Comparison of ENCODE assay signal across 8 mouse cellular contexts in the genomic region with DNA sequence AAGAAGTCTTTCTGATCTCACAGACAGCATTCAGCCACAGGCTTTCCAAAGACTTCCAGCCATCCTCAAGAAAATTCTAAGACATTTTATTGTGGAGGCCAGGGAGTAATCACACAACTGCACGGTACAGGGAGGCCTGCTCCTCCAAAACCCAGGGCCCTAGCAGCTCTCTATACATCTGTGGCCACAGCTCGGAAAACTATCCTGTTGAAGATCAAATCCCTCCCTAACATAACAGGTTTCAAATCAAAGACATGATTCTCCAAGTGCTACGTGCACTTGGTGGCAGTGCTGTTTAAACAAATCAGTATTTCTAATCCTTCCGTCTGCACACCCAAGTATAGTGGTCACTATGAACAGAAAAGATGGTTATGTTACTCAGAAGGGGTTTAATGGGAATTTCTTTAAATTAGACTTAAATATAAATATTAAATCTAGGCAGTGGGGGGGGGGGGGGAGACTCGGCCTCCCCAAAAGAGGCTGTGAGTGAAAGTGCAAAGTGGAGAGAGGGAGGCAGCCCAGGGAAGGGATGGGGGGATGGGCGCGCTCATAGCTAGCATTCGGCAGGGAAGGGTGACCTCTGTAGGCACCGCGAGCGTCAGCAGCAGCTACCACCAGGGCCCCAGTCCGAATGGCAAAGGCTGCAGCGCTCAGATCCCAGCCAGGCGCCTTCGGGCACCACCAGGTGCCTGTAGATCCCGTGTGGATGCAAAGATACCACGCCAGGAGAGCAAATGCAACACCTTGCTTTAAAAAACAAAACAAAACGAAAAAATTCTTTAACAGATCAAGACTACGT. TPM values are rescaled to one million over a fixed set of nuclear protein-coding genes. Genes with fewer than 3 reads are reported as not detected.
DNase-seq lines count a peak whose midpoint lies in the region; ATAC-seq and TF ChIP-seq lines count a peak whose summit lies in the region.

No protein-coding gene starts in this region.

- H3K36me3 ChIP-seq in forebrain, embryonic 15.5 days = no peaks in the 10 kb centered on the region
- no peaks in the 10 kb centered on the region for H3K36me3 ChIP-seq in liver, postnatal 0 days (replicated peaks; ENCODE audit: insufficient read depth, low read length)
- no peaks in the 10 kb centered on the region for H3K36me3 ChIP-seq in neural tube, embryonic 15.5 days

- H3K4me3 ChIP-seq in forebrain, embryonic 15.5 days = peak overlapping the region; percentile 96
- H3K4me3 ChIP-seq in liver, postnatal 0 days (ENCODE audit: low read depth, low read length) = peak overlapping the region; percentile 61
- peak overlapping the region; percentile 84 for H3K4me3 ChIP-seq in neural tube, embryonic 15.5 days (replicated peaks)

- H3K4me1 ChIP-seq in forebrain, embryonic 15.5 days = peaks cover 30% of the 10 kb centered on the region
- peaks cover 13% of the 10 kb centered on the region for H3K4me1 ChIP-seq in liver, postnatal 0 days (ENCODE audit: insufficient read depth)
- peaks cover 47% of the 10 kb centered on the region for H3K4me1 ChIP-seq in neural tube, embryonic 15.5 days

- DNase-seq in B cell, adult 2 months = peak; percentile 51 to 56
- DNase-seq in c-Kit-positive CD71-negative TER-119-negative erythroid progenitor cells, embryonic 14.5 days (ENCODE audit: low read depth) = peak; percentile 14
- DNase-seq in heart, postnatal 10 days = peak; percentile 89 to 90
- peak; percentile 91 to 94 for DNase-seq in kidney, postnatal 4 days
- peak; percentile 77 for DNase-seq in liver, postnatal 0 days
- peak; percentile 13 to 15 for DNase-seq in thymus, adult 18-20 months

- H3K9ac ChIP-seq in forebrain, embryonic 15.5 days (replicated peaks) = peak overlapping the region; percentile 97
- H3K9ac ChIP-seq in liver, postnatal 0 days (replicated peaks) = no peak overlapping the region
- H3K9ac ChIP-seq in neural tube, embryonic 15.5 days (replicated peaks) = peak overlapping the region; percentile 93

- H3K27ac ChIP-seq in forebrain, embryonic 15.5 days (replicated peaks) = peak overlapping the region; percentile 97
- H3K27ac ChIP-seq in liver, postnatal 0 days (ENCODE audit: low read depth) = no peak overlapping the region
- peak overlapping the region; percentile 92 for H3K27ac ChIP-seq in neural tube, embryonic 15.5 days (replicated peaks)

- H3K9me3 ChIP-seq in forebrain, embryonic 15.5 days = no peaks in the 10 kb centered on the region
- H3K9me3 ChIP-seq in liver, postnatal 0 days (ENCODE audit: low read length) = no peaks in the 10 kb centered on the region
- no peaks in the 10 kb centered on the region for H3K9me3 ChIP-seq in neural tube, embryonic 15.5 days (replicated peaks)

- peak; percentile 38 for ATAC-seq in forebrain, embryonic 15.5 days (replicated peaks)
- ATAC-seq in liver, postnatal 0 days = no peak
- ATAC-seq in neural tube, embryonic 15.5 days (ENCODE audit: low FRiP score) = peak; percentile 51

- TF ChIP-seq CTCF in liver, postnatal 0 days (IDR thresholded peaks at IDR 0.05; ENCODE audit: low read depth) = peak; percentile 70

- intact Hi-C loops in heart, postnatal 10 days (cut with DNase I) = loop anchor here (2.0 to 5.0 kb wide), 4 partner anchors 171 to 516 kb away; no protein-coding TSS in a partner anchor

- no peak for TF ChIP-seq EP300 in liver, postnatal 0 days (IDR thresholded peaks at IDR 0.05; ENCODE audit: low read depth)

- 2% methylated on average over 19 of the region's 19 CpGs for WGBS in forebrain, embryonic 15.5 days
- WGBS in liver, postnatal 0 days (ENCODE audit: insufficient replicate concordance) = 13% methylated on average over 19 of the region's 19 CpGs
- WGBS in neural tube, embryonic 15.5 days = 2% methylated on average over 19 of the region's 19 CpGs

- no peaks in the 10 kb centered on the region for H3K27me3 ChIP-seq in forebrain, embryonic 15.5 days
- H3K27me3 ChIP-seq in liver, postnatal 0 days (ENCODE audit: insufficient read depth, low read length) = peaks cover 28% of the 10 kb centered on the region
- H3K27me3 ChIP-seq in neural tube, embryonic 15.5 days (replicated peaks) = no peaks in the 10 kb centered on the region

- H3K4me2 ChIP-seq in forebrain, embryonic 15.5 days (replicated peaks) = peak overlapping the region; percentile 66
- peak overlapping the region; percentile 89 for H3K4me2 ChIP-seq in liver, postnatal 0 days (ENCODE audit: low read depth, low read length)
- peak overlapping the region; percentile 72 for H3K4me2 ChIP-seq in neural tube, embryonic 15.5 days

RNA-seq across cellular contexts. Expression of a gene that starts 2.4 kb away (rescaled TPM):
- polyA plus RNA-seq in forebrain, embryonic 15.5 days (2015; fragmentation: Nextera tagmentation; extraction: Ambion mirVana) = 65.3 and 66.4 TPM in 2 replicates
- total RNA-seq in heart, postnatal 10 days (2021) = 10 to 100 TPM; 44.6 to 49.7 TPM
- 1.0 TPM in 2 replicates for polyA plus RNA-seq in liver, postnatal 0 days (2015; fragmentation: Nextera tagmentation; extraction: Ambion mirVana)
- 14.7 TPM in 2 replicates for polyA plus RNA-seq in neural tube, embryonic 15.5 days (2015; fragmentation: Nextera tagmentation; extraction: Ambion mirVana)

RNA-seq across cellular contexts. Expression of a gene that starts 31.7 kb away (rescaled TPM):
- 199 TPM in 2 replicates for polyA plus RNA-seq in forebrain, embryonic 15.5 days (2015; fragmentation: Nextera tagmentation; extraction: Ambion mirVana)
- total RNA-seq in heart, postnatal 10 days (2021) = 10 to 100 TPM; 43.4 to 44.8 TPM
- polyA plus RNA-seq in liver, postnatal 0 days (2015; fragmentation: Nextera tagmentation; extraction: Ambion mirVana) = 40.5 and 43.2 TPM in 2 replicates
- 148 and 164 TPM in 2 replicates for polyA plus RNA-seq in neural tube, embryonic 15.5 days (2015; fragmentation: Nextera tagmentation; extraction: Ambion mirVana)

Comparison
In these comparisons a context has a peak if more than half of its experiments do, and no peak if none do; other contexts are left out.
1. DNase-seq: peak in every context shown above with its lines; median percentile 92 in kidney, postnatal 4 days; 90 in heart, postnatal 10 days; 77 in liver, postnatal 0 days; 54 in B cell, adult 2 months; 14 in c-Kit-positive CD71-negative TER-119-negative erythroid progenitor cells, embryonic 14.5 days; 14 in thymus, adult 18-20 months.